Mouse (Mus musculus) thymus, postnatal 4 days (tissue): ENCODE data around the gene Nudt3.
A peak's percentile ranks its signal among the peaks of the same experiment; 100 is the strongest.

Source experiments
- DNase-seq: peaks from one replicate; pipeline ENCODE4 v3.0.0; 2021

The Nudt3 gene

GRCm38 (mm10) chr17:27544551-27544950 lies 78.7 kb downstream of the Nudt3 start:
- peak; percentile 4 for DNase-seq

GRCm38 (mm10) chr17:27541984-27542383 lies 81.3 kb downstream of the Nudt3 start:
- no peak for DNase-seq

DNA sequence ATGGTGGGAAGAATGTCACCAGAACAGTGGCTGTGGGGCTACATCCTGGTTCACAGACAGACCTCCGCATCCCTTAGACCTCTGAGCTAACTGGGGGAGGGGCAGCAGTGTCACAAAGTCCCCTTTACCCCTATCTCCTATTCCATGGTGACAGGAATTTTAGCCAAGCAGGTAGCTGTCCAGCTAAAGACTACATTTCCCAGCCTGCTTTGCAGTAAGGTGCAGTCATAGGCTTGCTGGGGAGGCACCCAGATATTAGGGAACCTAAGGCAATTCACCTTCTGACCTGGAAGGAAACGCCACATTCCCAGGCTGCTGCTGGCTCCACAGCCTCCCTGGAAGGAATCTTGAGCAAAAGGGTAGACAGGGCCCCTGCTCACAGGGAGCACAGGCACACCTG lies 82.0 kb downstream of the Nudt3 start:
- DNase-seq: no peak

DNA sequence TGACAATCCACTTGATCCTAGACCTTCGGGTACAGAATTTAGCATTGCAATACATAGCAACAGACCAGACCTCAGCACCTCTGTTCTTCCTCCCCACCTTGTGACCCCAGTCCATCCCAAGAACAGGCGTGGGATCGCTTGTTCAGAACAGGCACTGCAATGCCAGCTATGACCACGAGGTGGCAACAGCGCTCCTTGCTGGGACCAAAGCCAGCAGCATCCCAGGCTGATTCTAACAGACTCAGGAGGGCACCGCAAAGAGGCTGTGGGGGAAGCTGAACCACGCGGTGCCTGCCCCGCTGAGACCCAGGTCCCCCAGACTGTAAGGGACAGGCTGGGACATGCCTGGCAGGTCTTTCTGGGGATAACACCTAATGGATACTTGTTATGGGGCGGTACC lies 88.6 kb downstream of the Nudt3 start:
- DNase-seq: peak; percentile 97

DNA sequence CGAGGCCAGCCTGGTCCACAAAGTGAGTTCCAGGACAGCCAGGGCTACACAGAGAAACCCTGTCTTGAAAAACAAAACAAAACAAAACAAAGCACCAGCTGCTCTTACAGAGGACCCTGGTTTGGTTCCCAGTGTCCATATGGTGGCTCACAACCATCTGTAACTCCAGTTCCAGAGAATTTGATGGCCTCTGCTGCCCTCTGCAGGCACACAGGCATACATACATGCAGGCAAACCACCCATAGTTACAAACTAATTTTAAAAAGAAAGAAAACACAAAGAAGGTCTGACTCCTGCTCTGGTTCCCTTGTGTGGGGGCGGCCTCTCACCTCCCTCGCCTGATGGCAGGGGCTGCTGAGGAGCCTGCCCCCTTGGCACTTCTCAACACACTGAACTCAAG lies 89.9 kb downstream of the Nudt3 start:
- peak; percentile 42 for DNase-seq

GRCm38 (mm10) chr17:27532095-27532494 lies 91.2 kb downstream of the Nudt3 start:
- DNase-seq: no peak
